Mouse (Mus musculus) embryonic facial prominence, embryonic 10.5 days (tissue): ENCODE results near the gene Gm20683. TPM values are rescaled to one million over a fixed set of nuclear protein-coding genes. Genes with fewer than 3 reads are reported as not detected.

ENCODE experiments used
- DNase-seq: peaks from one replicate; pipeline ENCODE4 v3.0.0-alpha.2; 2017; ENCODE audit warnings: low spot score
- H3K27ac ChIP-seq: fragments of 300-500 bp; sonication (generic); replicated peaks from 2 replicates; pipeline ENCODE4 v1.5.1; 2016; ENCODE audit warnings: mild to moderate bottlenecking
- H3K27me3 ChIP-seq: fragments of 300-500 bp; sonication (generic); replicated peaks from 2 replicates; pipeline ENCODE4 v1.6.1; 2016; ENCODE audit warnings: low read depth, mild to moderate bottlenecking; ENCODE audit not compliant: poor library complexity, severe bottlenecking
- H3K36me3 ChIP-seq: fragments of 300-500 bp; sonication (generic); replicated peaks from 2 replicates; pipeline ENCODE4 v1.6.1; 2016; ENCODE audit warnings: mild to moderate bottlenecking, moderate library complexity
- H3K4me1 ChIP-seq: fragments of 300-500 bp; sonication (generic); 2 replicates; pipeline ENCODE4 v1.6.1; 2016
- H3K4me3 ChIP-seq: fragments of 300-500 bp; sonication (generic); 2 replicates; pipeline ENCODE4 v1.5.1; 2016; ENCODE audit warnings: mild to moderate bottlenecking, moderate library complexity
- H3K9me3 ChIP-seq: fragments of 300-500 bp; sonication (generic); 2 replicates; pipeline ENCODE4 v1.6.1; 2016; ENCODE audit warnings: mild to moderate bottlenecking
- WGBS: fragments of 180-500 bp; shearing (Covaris S2); methylation state at CpG from one replicate; pipeline ENCODE4 v1.1.7; 2016; 5-methylcytosine and 5-hydroxymethylcytosine counted together
- polyA plus RNA-seq: library from polyadenylated mRNA; unstranded; fragments of >200 nt; fragmentation: Nextera tagmentation; extraction: Ambion mirVana; gene quantifications from 2 replicates; pipeline ENCODE4 v1.2.1, GENCODE M21; 2016

Gm20683 gene
- polyA plus RNA-seq, 1 experiment from 2014 or later: 1.4 TPM

- 83% methylated on average over 8 of the region's 8 CpGs for WGBS
- H3K4me3 ChIP-seq: peak overlapping the region; percentile 81
- H3K27ac ChIP-seq: peak overlapping the region; percentile 87
- peaks cover 59% of the 10 kb centered on the region for H3K36me3 ChIP-seq
- no peaks in the 10 kb centered on the region for H3K27me3 ChIP-seq
- no peaks in the 10 kb centered on the region for H3K9me3 ChIP-seq
- H3K4me1 ChIP-seq: peaks cover 76% of the 10 kb centered on the region
- DNase-seq: no peak
Measured at GRCm38 (mm10) chr17:25828223-25828594, 13.4 kb downstream of the Gm20683 start.

- Histone ChIP-seq H3K9me3 (no peaks in the 10 kb centered on the region), H3K27ac (no peak overlapping the region), H3K4me3 (peak overlapping the region; percentile 81), H3K4me1 (peaks cover 79% of the 10 kb centered on the region), H3K36me3 (peaks cover 59% of the 10 kb centered on the region), H3K27me3 (no peaks in the 10 kb centered on the region)
- 92% methylated on average over 22 of the region's 22 CpGs for WGBS
- DNase-seq: no peak
Measured at GRCm38 (mm10) chr17:25827546-25828222, 13.9 kb downstream of the Gm20683 start.

GRCm38 (mm10) chr17:25827011-25827410, 14.6 kb downstream of the Gm20683 start:
- WGBS: 92% methylated on average over 13 of the region's 13 CpGs

GRCm38 (mm10) chr17:25825984-25826570, 15.5 kb downstream of the Gm20683 start:
- H3K36me3 ChIP-seq: peaks cover 50% of the 10 kb centered on the region
- no peak for DNase-seq
- no peaks in the 10 kb centered on the region for H3K9me3 ChIP-seq
- no peak overlapping the region for H3K27ac ChIP-seq
- 94% methylated on average over 27 of the region's 27 CpGs for WGBS
- 0 out of 2 replicates have a peak overlapping the region, but pooled peaks have one; percentile 2 for H3K4me3 ChIP-seq
- H3K27me3 ChIP-seq: peaks cover 12% of the 10 kb centered on the region
- peaks cover 67% of the 10 kb centered on the region for H3K4me1 ChIP-seq

More at GRCm38 (mm10) chr17:25827011-25827410, 14.6 kb downstream of the Gm20683 start:
- Histone ChIP-seq H3K27ac (no peak overlapping the region), H3K9me3 (no peaks in the 10 kb centered on the region), H3K4me3 (peak overlapping the region; percentile 81), H3K4me1 (peaks cover 76% of the 10 kb centered on the region), H3K27me3 (peaks cover 4% of the 10 kb centered on the region; the same call in 1 of the 2 replicates), H3K36me3 (peaks cover 59% of the 10 kb centered on the region)
- DNase-seq: no peak

- H3K4me3 ChIP-seq: peak overlapping the region; percentile 70; the same call in 1 of the 2 replicates
- H3K27ac ChIP-seq: no peak overlapping the region
- peaks cover 42% of the 10 kb centered on the region for H3K36me3 ChIP-seq
- H3K27me3 ChIP-seq: peaks cover 19% of the 10 kb centered on the region
- no peaks in the 10 kb centered on the region for H3K9me3 ChIP-seq
- 92% methylated on average over 6 of the region's 6 CpGs for WGBS
- no peak for DNase-seq
- peaks cover 59% of the 10 kb centered on the region for H3K4me1 ChIP-seq
Measured at GRCm38 (mm10) chr17:25825311-25825710, 16.3 kb downstream of the Gm20683 start.

GRCm38 (mm10) chr17:25824362-25825142, 17.0 kb downstream of the Gm20683 start:
- H3K27ac ChIP-seq: no peak overlapping the region
- WGBS: 72% methylated on average over 17 of the region's 17 CpGs
- H3K4me3 ChIP-seq: peak overlapping the region; percentile 70
- H3K4me1 ChIP-seq: peaks cover 55% of the 10 kb centered on the region
- peaks cover 27% of the 10 kb centered on the region for H3K27me3 ChIP-seq
- no peak for DNase-seq
- peaks cover 34% of the 10 kb centered on the region for H3K36me3 ChIP-seq
- no peaks in the 10 kb centered on the region for H3K9me3 ChIP-seq

- peaks cover 59% of the 10 kb centered on the region for H3K4me1 ChIP-seq
- H3K4me3 ChIP-seq: peak within 1 kb of the TSS; percentile 70
- peak; percentile 79 for DNase-seq
- H3K27me3 ChIP-seq: peaks cover 38% of the 10 kb centered on the region
- peak within 1 kb of the TSS; percentile 73 for H3K27ac ChIP-seq
- WGBS: under 1% methylated on average over 18 of the region's 18 CpGs
- peaks cover 33% of the 10 kb centered on the region for H3K36me3 ChIP-seq
- no peaks in the 10 kb centered on the region for H3K9me3 ChIP-seq
Measured at GRCm38 (mm10) chr17:25823452-25823851, 18.1 kb downstream of the Gm20683 start, which contains the start of gene Wdr24. Wdr24 (plus strand) TSS chr17:25823627.

GRCm38 (mm10) chr17:25818851-25819780, 22.4 kb downstream of the Gm20683 start:
- Histone ChIP-seq H3K4me1 (peaks cover 23% of the 10 kb centered on the region), H3K9me3 (no peaks in the 10 kb centered on the region), H3K27me3 (peaks cover 74% of the 10 kb centered on the region), H3K27ac (no peak overlapping the region), H3K4me3 (peak overlapping the region; percentile 33), H3K36me3 (peaks cover 6% of the 10 kb centered on the region; the same call in 1 of the 2 replicates)
- peak; percentile 42 for DNase-seq
- 6% methylated on average over 46 of the region's 46 CpGs for WGBS

GRCm38 (mm10) chr17:25817662-25818061, 23.9 kb downstream of the Gm20683 start:
- Histone ChIP-seq H3K4me1 (peaks cover 18% of the 10 kb centered on the region), H3K4me3 (no peak overlapping the region; the same call in 1 of the 2 replicates), H3K36me3 (peaks cover 6% of the 10 kb centered on the region; the same call in 1 of the 2 replicates), H3K9me3 (no peaks in the 10 kb centered on the region), H3K27ac (no peak overlapping the region), H3K27me3 (peaks cover 86% of the 10 kb centered on the region)
- 81% methylated on average over 11 of the region's 11 CpGs for WGBS
- DNase-seq: no peak

GRCm38 (mm10) chr17:25813471-25813870, 28.1 kb downstream of the Gm20683 start:
- H3K4me3 ChIP-seq: peak overlapping the region; percentile 27; the same call in 1 of the 2 replicates

GRCm38 (mm10) chr17:25810890-25811289, 30.7 kb downstream of the Gm20683 start:
- Histone ChIP-seq H3K36me3 (no peaks in the 10 kb centered on the region), H3K4me1 (peaks cover 34% of the 10 kb centered on the region), H3K27me3 (peaks cover 77% of the 10 kb centered on the region), H3K9me3 (no peaks in the 10 kb centered on the region), H3K4me3 (peak overlapping the region; percentile 8; the same call in 1 of the 2 replicates), H3K27ac (no peak overlapping the region)
- DNase-seq: no peak
- 75% methylated on average over 4 of the region's 4 CpGs for WGBS

More at GRCm38 (mm10) chr17:25813471-25813870, 28.1 kb downstream of the Gm20683 start:
- H3K27me3 ChIP-seq: peaks cover 91% of the 10 kb centered on the region
- H3K4me1 ChIP-seq: peaks cover 30% of the 10 kb centered on the region
- peaks cover 6% of the 10 kb centered on the region; the same call in 1 of the 2 replicates for H3K36me3 ChIP-seq
- no peaks in the 10 kb centered on the region for H3K9me3 ChIP-seq
- WGBS: 2% methylated on average over 20 of the region's 20 CpGs
- peak; percentile 92 for DNase-seq
- no peak overlapping the region for H3K27ac ChIP-seq
